Mouse (Mus musculus): ENCODE results near the gene P4ha3. TPM values are rescaled to one million over a fixed set of nuclear protein-coding genes. Genes with fewer than 3 reads are reported as not detected.

The P4ha3 gene
- total and polyA plus RNA-seq, 2 experiments from 2014 or later = 2.9 to 9.3 TPM

GRCm38 (mm10) chr7:100328636-100329035 is 43.3 kb downstream of the P4ha3 start:
- H3K36me3 ChIP-seq (ENCODE audit: insufficient read depth, low read length) = peaks cover 32% of the 10 kb centered on the region; the same call in 1 of the 2 replicates
- 85% methylated on average over 4 of the region's 4 CpGs for WGBS
- H3K4me1 ChIP-seq (ENCODE audit: insufficient read depth, low read length) = no peaks in the 10 kb centered on the region
- ATAC-seq = no peak
- no peak overlapping the region for H3K9ac ChIP-seq (replicated peaks; ENCODE audit: low read length)
- H3K4me3 ChIP-seq (ENCODE audit: low read length) = no peak overlapping the region
- H3K9me3 ChIP-seq (ENCODE audit: low read length) = no peaks in the 10 kb centered on the region
- no peak for TF ChIP-seq CTCF (IDR thresholded peaks at IDR 0.05; ENCODE audit: low read depth)
- no peak overlapping the region for H3K27ac ChIP-seq
- DNase-seq (ENCODE audit: low spot score) = no peak
- no peaks in the 10 kb centered on the region for H3K27me3 ChIP-seq (ENCODE audit: insufficient read depth, low read length)
- no peak overlapping the region for H3K4me2 ChIP-seq (ENCODE audit: low read depth, low read length)

GRCm38 (mm10) chr7:100331269-100331668 is 45.9 kb downstream of the P4ha3 start:
- no peak for TF ChIP-seq CTCF (IDR thresholded peaks at IDR 0.05; ENCODE audit: low read depth)
- H3K4me3 ChIP-seq (ENCODE audit: low read length) = no peak overlapping the region
- 92% methylated on average over 3 of the region's 3 CpGs for WGBS
- H3K27me3 ChIP-seq (ENCODE audit: insufficient read depth, low read length) = no peaks in the 10 kb centered on the region
- H3K9me3 ChIP-seq (ENCODE audit: low read length) = no peaks in the 10 kb centered on the region
- H3K4me1 ChIP-seq (ENCODE audit: insufficient read depth, low read length) = no peaks in the 10 kb centered on the region
- DNase-seq (ENCODE audit: low spot score) (no peak), ATAC-seq (no peak)
- H3K9ac ChIP-seq (replicated peaks; ENCODE audit: low read length) = no peak overlapping the region
- no peak overlapping the region for H3K4me2 ChIP-seq (ENCODE audit: low read depth, low read length)
- H3K36me3 ChIP-seq (ENCODE audit: insufficient read depth, low read length) = peaks cover 54% of the 10 kb centered on the region
- no peak overlapping the region for H3K27ac ChIP-seq

GRCm38 (mm10) chr7:100335921-100336320 is 50.6 kb downstream of the P4ha3 start:
- Histone ChIP-seq H3K27me3 (ENCODE audit: insufficient read depth, low read length) (no peaks in the 10 kb centered on the region), H3K4me1 (ENCODE audit: insufficient read depth, low read length) (no peaks in the 10 kb centered on the region), H3K9ac (replicated peaks; ENCODE audit: low read length) (no peak overlapping the region), H3K36me3 (ENCODE audit: insufficient read depth, low read length) (peaks cover 64% of the 10 kb centered on the region), H3K4me3 (ENCODE audit: low read length) (no peak overlapping the region), H3K27ac (no peak overlapping the region), H3K4me2 (ENCODE audit: low read depth, low read length) (no peak overlapping the region), H3K9me3 (ENCODE audit: low read length) (no peaks in the 10 kb centered on the region)
- DNase-seq (ENCODE audit: low spot score) (no peak), ATAC-seq (no peak)
- TF ChIP-seq CTCF (IDR thresholded peaks at IDR 0.05; ENCODE audit: low read depth) = no peak
- 92% methylated on average over 2 of the region's 2 CpGs for WGBS

GRCm38 (mm10) chr7:100354984-100355383 is 69.7 kb downstream of the P4ha3 start:
- Histone ChIP-seq H3K4me2 (ENCODE audit: low read depth, low read length) (no peak overlapping the region), H3K4me3 (ENCODE audit: low read length) (no peak overlapping the region), H3K36me3 (ENCODE audit: insufficient read depth, low read length) (no peaks in the 10 kb centered on the region), H3K27ac (no peak overlapping the region), H3K4me1 (ENCODE audit: insufficient read depth, low read length) (no peaks in the 10 kb centered on the region), H3K9ac (replicated peaks; ENCODE audit: low read length) (no peak overlapping the region), H3K27me3 (ENCODE audit: insufficient read depth, low read length) (no peaks in the 10 kb centered on the region), H3K9me3 (ENCODE audit: low read length) (no peaks in the 10 kb centered on the region)
- no peak for TF ChIP-seq CTCF (IDR thresholded peaks at IDR 0.05; ENCODE audit: low read depth)
- no peak for ATAC-seq
- no peak for DNase-seq (ENCODE audit: low spot score)
- whole genome bisulfite sequencing = 83% methylated on average over 4 of the region's 4 CpGs

GRCm38 (mm10) chr7:100356324-100356723 is 71.0 kb downstream of the P4ha3 start:
- Histone ChIP-seq H3K36me3 (ENCODE audit: insufficient read depth, low read length) (no peaks in the 10 kb centered on the region), H3K4me3 (ENCODE audit: low read length) (no peak overlapping the region), H3K27me3 (ENCODE audit: insufficient read depth, low read length) (no peaks in the 10 kb centered on the region), H3K4me2 (ENCODE audit: low read depth, low read length) (no peak overlapping the region), H3K9me3 (ENCODE audit: low read length) (no peaks in the 10 kb centered on the region), H3K9ac (replicated peaks; ENCODE audit: low read length) (no peak overlapping the region), H3K4me1 (ENCODE audit: insufficient read depth, low read length) (no peaks in the 10 kb centered on the region), H3K27ac (no peak overlapping the region)
- DNase-seq (ENCODE audit: low spot score) = no peak
- TF ChIP-seq CTCF (IDR thresholded peaks at IDR 0.05; ENCODE audit: low read depth) = no peak
- 75% methylated on average over 5 of the region's 5 CpGs for WGBS
- no peak for ATAC-seq

- no peaks in the 10 kb centered on the region for H3K9me3 ChIP-seq (ENCODE audit: low read length)
- H3K4me2 ChIP-seq (ENCODE audit: low read depth, low read length) = no peak overlapping the region
- no peak for TF ChIP-seq CTCF (IDR thresholded peaks at IDR 0.05; ENCODE audit: low read depth)
- ATAC-seq = no peak
- WGBS = 86% methylated on average over 1 of the region's 1 CpGs
- no peak for DNase-seq (ENCODE audit: low spot score)
- H3K27me3 ChIP-seq (ENCODE audit: insufficient read depth, low read length) = no peaks in the 10 kb centered on the region
- no peaks in the 10 kb centered on the region for H3K4me1 ChIP-seq (ENCODE audit: insufficient read depth, low read length)
- no peak overlapping the region for H3K9ac ChIP-seq (replicated peaks; ENCODE audit: low read length)
- H3K36me3 ChIP-seq (ENCODE audit: insufficient read depth, low read length) = no peaks in the 10 kb centered on the region
- H3K27ac ChIP-seq = no peak overlapping the region
- H3K4me3 ChIP-seq (ENCODE audit: low read length) = no peak overlapping the region
These were observed 71.4 kb downstream of the P4ha3 start for GRCm38 (mm10) chr7:100356768-100357167.

GRCm38 (mm10) chr7:100357856-100358255 is 72.5 kb downstream of the P4ha3 start:
- no peak overlapping the region for H3K9ac ChIP-seq (replicated peaks; ENCODE audit: low read length)
- H3K4me2 ChIP-seq (ENCODE audit: low read depth, low read length) = no peak overlapping the region
- no peaks in the 10 kb centered on the region for H3K4me1 ChIP-seq (ENCODE audit: insufficient read depth, low read length)
- ATAC-seq (no peak), DNase-seq (ENCODE audit: low spot score) (no peak)
- no peaks in the 10 kb centered on the region for H3K27me3 ChIP-seq (ENCODE audit: insufficient read depth, low read length)
- no peak for TF ChIP-seq CTCF (IDR thresholded peaks at IDR 0.05; ENCODE audit: low read depth)
- H3K36me3 ChIP-seq (ENCODE audit: insufficient read depth, low read length) = no peaks in the 10 kb centered on the region
- no peak overlapping the region for H3K27ac ChIP-seq
- no peak overlapping the region for H3K4me3 ChIP-seq (ENCODE audit: low read length)
- H3K9me3 ChIP-seq (ENCODE audit: low read length) = no peaks in the 10 kb centered on the region
